Mouse (Mus musculus): ENCODE data around the gene Kif3c. TPM values are rescaled to one million over a fixed set of nuclear protein-coding genes. Genes with fewer than 3 reads are reported as not detected.

The Kif3c gene
- polyA plus RNA-seq, 1 experiment = 3.0 TPM

GRCm38 (mm10) chr12:3418761-3419160 is 53.8 kb downstream of the Kif3c start:
- WGBS = 53% methylated on average over 3 of the region's 3 CpGs
- Histone ChIP-seq H3K27ac (ENCODE audit: control insufficient read depth, insufficient read depth, low read depth, low read length, poor library complexity) (no peak overlapping the region), H3K4me1 (ENCODE audit: control insufficient read depth, insufficient read depth, low read length) (no peaks in the 10 kb centered on the region), H3K4me3 (replicated peaks; ENCODE audit: control insufficient read depth, low read depth, low read length) (no peak overlapping the region)
- no peak for TF ChIP-seq CTCF (IDR thresholded peaks at IDR 0.05; ENCODE audit: control insufficient read depth, insufficient read depth, low read length)
- no peak for TF ChIP-seq POLR2A (IDR thresholded peaks at IDR 0.05; ENCODE audit: borderline replicate concordance, control insufficient read depth, low read depth, low read length)

DNA sequence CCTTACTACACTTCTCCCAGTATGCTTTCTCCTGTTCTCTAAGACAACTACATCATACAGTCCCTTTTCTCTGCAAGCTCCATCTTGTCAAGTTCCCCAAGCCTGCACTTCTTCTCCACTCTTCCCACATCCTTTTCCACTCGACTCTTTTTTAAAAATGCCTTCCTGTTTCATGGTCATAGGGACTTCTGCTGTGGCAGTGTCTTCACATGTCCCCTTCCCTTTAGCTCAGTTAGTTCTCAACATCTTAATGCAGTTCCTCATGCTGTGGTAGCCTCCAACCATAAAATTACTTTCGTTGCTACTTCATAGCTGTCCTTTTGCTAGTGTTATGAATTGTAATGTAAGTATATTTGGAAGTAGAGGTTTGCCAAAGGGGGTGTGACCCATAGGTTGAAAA is 55.6 kb downstream of the Kif3c start:
- Histone ChIP-seq H3K27ac (ENCODE audit: control insufficient read depth, insufficient read depth, low read depth, low read length, poor library complexity) (no peak overlapping the region), H3K4me3 (replicated peaks; ENCODE audit: control insufficient read depth, low read depth, low read length) (no peak overlapping the region), H3K4me1 (ENCODE audit: control insufficient read depth, insufficient read depth, low read length) (no peaks in the 10 kb centered on the region; the same call in 1 of the 2 replicates)
- 31% methylated on average over 2 of the region's 2 CpGs for WGBS
- TF ChIP-seq CTCF (IDR thresholded peaks at IDR 0.05; ENCODE audit: control insufficient read depth, insufficient read depth, low read length) = no peak
- no peak for TF ChIP-seq POLR2A (IDR thresholded peaks at IDR 0.05; ENCODE audit: borderline replicate concordance, control insufficient read depth, low read depth, low read length)

DNA sequence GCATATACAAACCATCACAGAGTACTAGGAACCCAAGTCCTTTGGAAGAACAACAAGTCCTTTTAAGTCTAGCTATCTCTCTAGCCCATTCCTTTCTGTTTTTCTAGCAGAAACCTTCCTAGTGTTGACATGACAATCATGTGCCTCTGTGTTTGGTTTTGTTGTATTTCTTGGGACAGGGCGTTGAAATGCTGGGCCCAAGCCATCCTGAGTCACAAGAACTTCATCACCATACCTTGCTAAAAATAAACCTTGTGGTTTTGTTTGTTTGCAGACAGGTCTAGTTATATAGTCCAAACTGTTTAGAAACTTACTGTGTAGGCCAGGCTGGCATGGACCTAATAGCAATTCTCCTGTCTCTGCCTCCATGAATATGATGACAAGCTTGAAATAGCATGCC is 57.9 kb downstream of the Kif3c start:
- 82% methylated on average over 1 of the region's 1 CpGs for WGBS
- Histone ChIP-seq H3K4me3 (replicated peaks; ENCODE audit: control insufficient read depth, low read depth, low read length) (no peak overlapping the region), H3K4me1 (ENCODE audit: control insufficient read depth, insufficient read depth, low read length) (peaks cover 1% of the 10 kb centered on the region; the same call in 1 of the 2 replicates), H3K27ac (ENCODE audit: control insufficient read depth, insufficient read depth, low read depth, low read length, poor library complexity) (no peak overlapping the region)
- TF ChIP-seq CTCF (IDR thresholded peaks at IDR 0.05; ENCODE audit: control insufficient read depth, insufficient read depth, low read length) = no peak
- no peak for TF ChIP-seq POLR2A (IDR thresholded peaks at IDR 0.05; ENCODE audit: borderline replicate concordance, control insufficient read depth, low read depth, low read length)

DNA sequence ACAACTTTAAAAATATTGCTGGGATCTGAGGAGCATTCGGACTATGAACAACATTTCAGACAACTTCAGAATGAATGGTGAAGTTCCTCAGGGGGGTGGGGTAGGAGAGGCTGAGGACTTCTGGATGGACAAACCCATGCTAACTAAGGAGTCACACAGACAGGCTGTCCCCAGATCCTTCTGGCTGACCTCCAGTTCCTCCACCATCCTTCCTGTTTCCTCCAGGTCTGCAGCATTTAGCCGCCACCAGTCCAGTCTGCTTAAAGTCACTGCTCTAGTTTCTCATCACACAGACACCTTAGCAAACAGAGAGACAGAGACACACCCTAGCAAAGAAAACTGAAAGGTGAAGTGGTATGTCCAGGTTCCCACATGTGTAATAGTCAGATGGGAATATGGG is 59.2 kb downstream of the Kif3c start:
- Histone ChIP-seq H3K4me1 (ENCODE audit: control insufficient read depth, insufficient read depth, low read length) (peaks cover 1% of the 10 kb centered on the region; the same call in 1 of the 2 replicates), H3K27ac (ENCODE audit: control insufficient read depth, insufficient read depth, low read depth, low read length, poor library complexity) (no peak overlapping the region), H3K4me3 (replicated peaks; ENCODE audit: control insufficient read depth, low read depth, low read length) (no peak overlapping the region)
- WGBS = 62% methylated on average over 2 of the region's 2 CpGs
- TF ChIP-seq POLR2A (IDR thresholded peaks at IDR 0.05; ENCODE audit: borderline replicate concordance, control insufficient read depth, low read depth, low read length) (no peak), CTCF (IDR thresholded peaks at IDR 0.05; ENCODE audit: control insufficient read depth, insufficient read depth, low read length) (no peak)

- TF ChIP-seq CTCF (IDR thresholded peaks at IDR 0.05; ENCODE audit: control insufficient read depth, insufficient read depth, low read length) (0 out of 2 replicates have a peak, but pooled peaks have one; percentile 20), POLR2A (IDR thresholded peaks at IDR 0.05; ENCODE audit: borderline replicate concordance, control insufficient read depth, low read depth, low read length) (no peak)
- peaks cover 1% of the 10 kb centered on the region; the same call in 1 of the 2 replicates for H3K4me1 ChIP-seq (ENCODE audit: control insufficient read depth, insufficient read depth, low read length)
- H3K4me3 ChIP-seq (replicated peaks; ENCODE audit: control insufficient read depth, low read depth, low read length) = peak overlapping the region; percentile 76
- 37% methylated on average over 15 of the region's 15 CpGs for WGBS
- no peak overlapping the region for H3K27ac ChIP-seq (ENCODE audit: control insufficient read depth, insufficient read depth, low read depth, low read length, poor library complexity)
These were observed 60.7 kb downstream of the Kif3c start for GRCm38 (mm10) chr12:3425375-3426341.

GRCm38 (mm10) chr12:3426530-3427034 is 61.6 kb downstream of the Kif3c start, which contains the start of gene Asxl2:
Gene Asxl2, plus strand, starts transcription at chr12:3426857.
- peak; percentile 77; the same call in 1 of the 2 replicates for TF ChIP-seq POLR2A (IDR thresholded peaks at IDR 0.05; ENCODE audit: borderline replicate concordance, control insufficient read depth, low read depth, low read length)
- TF ChIP-seq CTCF (IDR thresholded peaks at IDR 0.05; ENCODE audit: control insufficient read depth, insufficient read depth, low read length) = 0 out of 2 replicates have a peak, but pooled peaks have one; percentile 2
- peak within 1 kb of the TSS; percentile 93 for H3K27ac ChIP-seq (ENCODE audit: control insufficient read depth, insufficient read depth, low read depth, low read length, poor library complexity)
- whole genome bisulfite sequencing = under 1% methylated on average over 53 of the region's 53 CpGs
- H3K4me1 ChIP-seq (ENCODE audit: control insufficient read depth, insufficient read depth, low read length) = peaks cover 2% of the 10 kb centered on the region; the same call in 1 of the 2 replicates
- H3K4me3 ChIP-seq (replicated peaks; ENCODE audit: control insufficient read depth, low read depth, low read length) = peak within 1 kb of the TSS; percentile 76

GRCm38 (mm10) chr12:3427067-3427889 is 62.3 kb downstream of the Kif3c start:
- WGBS = under 1% methylated on average over 65 of the region's 65 CpGs
- TF ChIP-seq POLR2A (IDR thresholded peaks at IDR 0.05; ENCODE audit: borderline replicate concordance, control insufficient read depth, low read depth, low read length) (peak; percentile 46; the same call in 1 of the 2 replicates), CTCF (IDR thresholded peaks at IDR 0.05; ENCODE audit: control insufficient read depth, insufficient read depth, low read length) (no peak)
- Histone ChIP-seq H3K4me3 (replicated peaks; ENCODE audit: control insufficient read depth, low read depth, low read length) (peak overlapping the region; percentile 76), H3K4me1 (ENCODE audit: control insufficient read depth, insufficient read depth, low read length) (peaks cover 3% of the 10 kb centered on the region; the same call in 1 of the 2 replicates), H3K27ac (ENCODE audit: control insufficient read depth, insufficient read depth, low read depth, low read length, poor library complexity) (peak overlapping the region; percentile 93)
